Mouse (Mus musculus) urinary bladder, adult 18-20 months (tissue): Measurements from ENCODE around the gene Cpt1b.
"Not testable (repeated sequence)": the region's sequence is repeated elsewhere in the genome, so short reads cannot be mapped to it uniquely, and the experiment has no call there.

Experiments
- DNase-seq, 2 experiments: peaks; one replicate each; pipeline ENCODE4 v3.0.0; 2022; ENCODE audit warnings: low spot score in 2 of 2, mixed read lengths in 2 of 2

Gene Cpt1b

GRCm38 (mm10) chr15:89432946-89433345 is 7.3 kb upstream of the Cpt1b start:
- no peak for DNase-seq

GRCm38 (mm10) chr15:89431806-89432205 is 6.1 kb upstream of the Cpt1b start:
- no peak for DNase-seq

GRCm38 (mm10) chr15:89431271-89431670 is 5.6 kb upstream of the Cpt1b start:
- DNase-seq: no peak

- not testable (repeated sequence) for DNase-seq
Measured at GRCm38 (mm10) chr15:89430771-89431170, 5.1 kb upstream of the Cpt1b start.

GRCm38 (mm10) chr15:89430341-89430740 is 4.7 kb upstream of the Cpt1b start:
- DNase-seq: no peak

GRCm38 (mm10) chr15:89429352-89430221 is 3.9 kb upstream of the Cpt1b start, which contains the start of the genes C730034F03Rik, Gm44502 and Chkb:
C730034F03Rik (plus strand) TSS chr15:89429589.
Gm44502 (minus strand) TSS chr15:89429696.
Chkb (minus strand) TSS chr15:89429908.
- peak; percentile 85 to 89 for DNase-seq

- no peak for DNase-seq
Measured at GRCm38 (mm10) chr15:89428821-89429351, 3.2 kb upstream of the Cpt1b start.

GRCm38 (mm10) chr15:89428136-89428790 is 2.6 kb upstream of the Cpt1b start:
- DNase-seq: no peak

- no peak for DNase-seq
Measured at GRCm38 (mm10) chr15:89426716-89427115, 1.1 kb upstream of the Cpt1b start.

- DNase-seq: no peak
Measured at GRCm38 (mm10) chr15:89424621-89425020, 1.0 kb downstream of the Cpt1b start.

GRCm38 (mm10) chr15:89421938-89422337 is 3.7 kb downstream of the Cpt1b start:
- no peak for DNase-seq

- no peak for DNase-seq
Measured at GRCm38 (mm10) chr15:89415282-89415681, 10.4 kb downstream of the Cpt1b start.

- no peak for DNase-seq
Measured at GRCm38 (mm10) chr15:89410118-89410517, 15.5 kb downstream of the Cpt1b start, which contains the start of gene Syce3. Syce3 (minus strand) TSS chr15:89410503.

GRCm38 (mm10) chr15:89406691-89407090 is 19.0 kb downstream of the Cpt1b start:
- no peak for DNase-seq

- DNase-seq: no peak
Measured at GRCm38 (mm10) chr15:89404831-89405623, 20.6 kb downstream of the Cpt1b start.

GRCm38 (mm10) chr15:89402471-89402870 is 23.2 kb downstream of the Cpt1b start:
- no peak for DNase-seq

GRCm38 (mm10) chr15:89399716-89400115 is 25.9 kb downstream of the Cpt1b start:
- no peak for DNase-seq

GRCm38 (mm10) chr15:89398146-89398545 is 27.5 kb downstream of the Cpt1b start:
- no peak for DNase-seq

- no peak for DNase-seq
Measured at GRCm38 (mm10) chr15:89396883-89397282, 28.8 kb downstream of the Cpt1b start.

- DNase-seq: no peak
Measured at GRCm38 (mm10) chr15:89390081-89390480, 35.6 kb downstream of the Cpt1b start.

- no peak for DNase-seq
Measured at GRCm38 (mm10) chr15:89387127-89387526, 38.5 kb downstream of the Cpt1b start.

- DNase-seq: no peak
Measured at GRCm38 (mm10) chr15:89384617-89385016, 41.0 kb downstream of the Cpt1b start, which contains the start of gene Klhdc7b. Klhdc7b (plus strand) TSS chr15:89384917.
